ENCODE assay signal across 8 mouse cellular contexts in genomic region chr1:135918644-135919407, GRCm38 (mm10). TPM values are rescaled to one million over a fixed set of nuclear protein-coding genes. Genes with fewer than 3 reads are reported as not detected.
DNase-seq lines count a peak whose midpoint lies in the region.

Gene Pkp1, minus strand, starts transcription at chr1:135919207.

- DNase-seq in adrenal gland, postnatal 14 days = peak; percentile 15
- DNase-seq in adrenal gland, postnatal 25 days = no peak
- DNase-seq in thymus, postnatal 4 days = peak; percentile 14
- no peak for DNase-seq in thymus, postnatal 10 days (ENCODE audit: low spot score in 2 of 2)
- DNase-seq in lung, postnatal 10 days = peak; percentile 28
- peak; percentile 33 to 59 for DNase-seq in urinary bladder, postnatal 36 days (ENCODE audit: low spot score in 2 of 2)
- DNase-seq in cerebellum, adult 8-10 months = no peak
- DNase-seq in cerebellum, adult 18-20 months = no peak

RNA-seq across cellular contexts. Expression of gene Pkp1, which starts in this region (rescaled TPM):
- total RNA-seq in adrenal gland, postnatal 14 days (2021) = not detected in 2 replicates
- not detected in 2 replicates for total RNA-seq in adrenal gland, postnatal 25 days (2021)

Comparison
In these comparisons a context has a peak if more than half of its experiments do, and no peak if none do; other contexts are left out.
1. DNase-seq: peak in thymus, postnatal 4 days (single experiment), lung, postnatal 10 days (single experiment) and urinary bladder, postnatal 36 days (2 of 2); none in adrenal gland, postnatal 25 days (single experiment), thymus, postnatal 10 days (0 of 2), cerebellum, adult 8-10 months (single experiment) and cerebellum, adult 18-20 months (0 of 2).
2. Peak in DNase-seq in adrenal gland, postnatal 14 days; RNA of the gene not detected or under 1 TPM.